Mouse (Mus musculus) MEL (cell line): ENCODE data around the gene Gm4131. TPM values are rescaled to one million over a fixed set of nuclear protein-coding genes. Genes with fewer than 3 reads are reported as not detected.

Experiments
- DNase-seq: peaks from one replicate; pipeline ENCODE4 v3.0.0; 2011; ENCODE audit warnings: low read depth, low spot score
- H3K27ac ChIP-seq: 2 replicates; pipeline ENCODE4 v1.5.1; 2012; ENCODE audit warnings: low read depth, mild to moderate bottlenecking, control low read depth, low read length, moderate library complexity; ENCODE audit not compliant: control insufficient read depth
- H3K27me3 ChIP-seq, 2 experiments: fragments of 150-350 bp in 1 of 2; sonication (generic) in 1 of 2; 2 replicates each; pipeline ENCODE4 v1.6.1; 2012; ENCODE audit warnings: low read length in 2 of 2, mild to moderate bottlenecking in 2 of 2, improper control_type of control experiment in 1 of 2, moderate library complexity in 1 of 2; ENCODE audit not compliant: insufficient read depth in 2 of 2, control insufficient read depth in 1 of 2
- H3K36me3 ChIP-seq, 2 experiments: 2 replicates each; pipeline ENCODE4 v1.6.1; 2012 to 2014; ENCODE audit warnings: low read length in 2 of 2, improper control_type of control experiment in 1 of 2, inconsistent platforms in 1 of 2, mild to moderate bottlenecking in 1 of 2; ENCODE audit not compliant: insufficient read depth in 2 of 2, control insufficient read depth in 1 of 2
- H3K4me1 ChIP-seq, 2 experiments: fragments of 150-350 bp in 1 of 2; sonication (generic) in 1 of 2; 2 replicates each; pipeline ENCODE4 v1.6.1; 2012; ENCODE audit warnings: low read length in 2 of 2, improper control_type of control experiment in 1 of 2, mild to moderate bottlenecking in 1 of 2; ENCODE audit not compliant: insufficient read depth in 2 of 2, control insufficient read depth in 1 of 2
- H3K4me3 ChIP-seq, 2 experiments: fragments of 150-350 bp in 1 of 2; sonication (generic) in 1 of 2; 2 replicates each; pipeline ENCODE4 v1.5.1; 2012; ENCODE audit warnings: low read depth in 2 of 2, low read length in 2 of 2, mild to moderate bottlenecking in 2 of 2, moderate library complexity in 2 of 2, control low read depth in 1 of 2, improper control_type of control experiment in 1 of 2; ENCODE audit not compliant: control insufficient read depth in 1 of 2, insufficient read depth in 1 of 2
- H3K79me2 ChIP-seq: 2 replicates; pipeline ENCODE4 v1.6.1; 2012; ENCODE audit warnings: mild to moderate bottlenecking, low read length, moderate library complexity; ENCODE audit not compliant: control insufficient read depth, poor library complexity, insufficient read depth
- H3K9ac ChIP-seq: 2 replicates; pipeline ENCODE4 v1.6.1; 2012; ENCODE audit warnings: low read depth, mild to moderate bottlenecking, control low read depth, low read length, moderate library complexity; ENCODE audit not compliant: control insufficient read depth, poor library complexity, severe bottlenecking
- H3K9me3 ChIP-seq: fragments of 150-350 bp; sonication (generic); replicated peaks from 2 replicates; pipeline ENCODE4 v1.6.1; 2012; ENCODE audit warnings: mild to moderate bottlenecking, low read length, improper control_type of control experiment, moderate library complexity; ENCODE audit not compliant: insufficient read depth
- CHD2 ChIP-seq: IDR thresholded peaks from 2 replicates; pipeline ENCODE4 v1.6.1; 2011; ENCODE audit warnings: low read length, improper control_type of control experiment
- ELF1 ChIP-seq: IDR thresholded peaks from 2 replicates; pipeline ENCODE4 v1.6.1; 2014; ENCODE audit warnings: low read depth, mild to moderate bottlenecking, inconsistent platforms, low read length, improper control_type of control experiment, moderate library complexity
- EP300 ChIP-seq, 2 experiments: IDR thresholded peaks; 2 replicates each; pipeline ENCODE4 v1.6.1; 2011; ENCODE audit warnings: improper control_type of control experiment in 2 of 2, low read length in 2 of 2, low read depth in 1 of 2, mild to moderate bottlenecking in 1 of 2
- ETS1 ChIP-seq: IDR thresholded peaks from 2 replicates; pipeline ENCODE4 v1.6.1; 2012; ENCODE audit warnings: low read depth, mild to moderate bottlenecking, inconsistent platforms, low read length, improper control_type of control experiment, moderate library complexity
- HCFC1 ChIP-seq: IDR thresholded peaks from 2 replicates; pipeline ENCODE4 v1.6.1; 2012; ENCODE audit warnings: low read depth, mild to moderate bottlenecking, inconsistent platforms, low read length, improper control_type of control experiment, moderate library complexity
- JUND ChIP-seq: IDR thresholded peaks from 2 replicates; pipeline ENCODE4 v1.6.1; 2011; ENCODE audit warnings: low read depth, mild to moderate bottlenecking, improper control_type of control experiment, low read length
- KAT2A ChIP-seq: conservative IDR thresholded peaks from 2 replicates; pipeline ENCODE4 v1.6.1; 2012; ENCODE audit warnings: low read depth, low read length, improper control_type of control experiment, inconsistent platforms
- MAFK ChIP-seq: IDR thresholded peaks from 2 replicates; pipeline ENCODE4 v1.6.1; 2011; ENCODE audit warnings: low read depth, mild to moderate bottlenecking, low read length, improper control_type of control experiment, borderline replicate concordance
- MAX ChIP-seq: IDR thresholded peaks from 2 replicates; pipeline ENCODE4 v1.6.1; 2011; ENCODE audit warnings: low read length, improper control_type of control experiment
- MAZ ChIP-seq: IDR thresholded peaks from 2 replicates; pipeline ENCODE4 v1.6.1; 2012; ENCODE audit warnings: low read depth, mild to moderate bottlenecking, inconsistent platforms, low read length, improper control_type of control experiment
- MYB ChIP-seq: IDR thresholded peaks from 2 replicates; pipeline ENCODE4 v1.6.1; 2011; ENCODE audit warnings: mild to moderate bottlenecking, low read depth, low read length, improper control_type of control experiment
- NELFE ChIP-seq: IDR thresholded peaks from 2 replicates; pipeline ENCODE4 v1.6.1; 2011; ENCODE audit warnings: low read depth, low read length, improper control_type of control experiment
- POLR2A ChIP-seq, 2 experiments: IDR thresholded peaks; 2 replicates each; pipeline ENCODE4 v1.6.1; 2011 to 2012; ENCODE audit warnings: low read length in 2 of 2, mild to moderate bottlenecking in 2 of 2, control low read depth in 1 of 2, improper control_type of control experiment in 1 of 2, low read depth in 1 of 2, moderate library complexity in 1 of 2; ENCODE audit not compliant: control insufficient read depth in 1 of 2, insufficient read depth in 1 of 2, poor library complexity in 1 of 2
- RCOR1 ChIP-seq: IDR thresholded peaks from 2 replicates; pipeline ENCODE4 v1.6.1; 2012; ENCODE audit warnings: low read depth, mild to moderate bottlenecking, inconsistent platforms, low read length, improper control_type of control experiment
- USF1 ChIP-seq: IDR thresholded peaks from 2 replicates; pipeline ENCODE4 v1.6.1; 2014; ENCODE audit warnings: low read depth, mild to moderate bottlenecking, inconsistent platforms, low read length, improper control_type of control experiment, moderate library complexity
- USF2 ChIP-seq, 2 experiments: IDR thresholded peaks; 2 replicates each; pipeline ENCODE4 v1.6.1; 2011 to 2012; ENCODE audit warnings: improper control_type of control experiment in 2 of 2, low read length in 2 of 2, borderline replicate concordance in 1 of 2, inconsistent platforms in 1 of 2, low read depth in 1 of 2, mild to moderate bottlenecking in 1 of 2; ENCODE audit not compliant: insufficient read depth in 1 of 2
- ZMIZ1 ChIP-seq: IDR thresholded peaks from 2 replicates; pipeline ENCODE4 v1.6.1; 2012; ENCODE audit warnings: low read depth, mild to moderate bottlenecking, inconsistent platforms, low read length, improper control_type of control experiment, moderate library complexity
- ZNF384 ChIP-seq: IDR thresholded peaks from 2 replicates; pipeline ENCODE4 v1.6.1; 2012; ENCODE audit warnings: low read depth, mild to moderate bottlenecking, inconsistent platforms, low read length, improper control_type of control experiment
- polyA plus RNA-seq, 2 experiments: library from polyadenylated mRNA; stranded (reverse) in 1 of 2; unstranded in 1 of 2; fragments of >175 nt in 1 of 2; fragments of >200 nt in 1 of 2; gene quantifications; 2 replicates each; pipeline versions ENCODE4 v1.2.1 to v1.2.4; 2012; ENCODE audit warnings: low replicate concordance in 2 of 2, low read depth in 1 of 2; ENCODE audit not compliant: insufficient read length in 2 of 2, insufficient read depth in 1 of 2, missing spikeins in 1 of 2
- total RNA-seq: library from RNA; depleted of rRNA; stranded (reverse); fragments of 300-350 nt; gene quantifications from 2 replicates; pipeline ENCODE4 v1.2.3, GENCODE M21; 2012

Gene Gm4131
- total and polyA plus RNA-seq, 3 experiments: not detected

DNA sequence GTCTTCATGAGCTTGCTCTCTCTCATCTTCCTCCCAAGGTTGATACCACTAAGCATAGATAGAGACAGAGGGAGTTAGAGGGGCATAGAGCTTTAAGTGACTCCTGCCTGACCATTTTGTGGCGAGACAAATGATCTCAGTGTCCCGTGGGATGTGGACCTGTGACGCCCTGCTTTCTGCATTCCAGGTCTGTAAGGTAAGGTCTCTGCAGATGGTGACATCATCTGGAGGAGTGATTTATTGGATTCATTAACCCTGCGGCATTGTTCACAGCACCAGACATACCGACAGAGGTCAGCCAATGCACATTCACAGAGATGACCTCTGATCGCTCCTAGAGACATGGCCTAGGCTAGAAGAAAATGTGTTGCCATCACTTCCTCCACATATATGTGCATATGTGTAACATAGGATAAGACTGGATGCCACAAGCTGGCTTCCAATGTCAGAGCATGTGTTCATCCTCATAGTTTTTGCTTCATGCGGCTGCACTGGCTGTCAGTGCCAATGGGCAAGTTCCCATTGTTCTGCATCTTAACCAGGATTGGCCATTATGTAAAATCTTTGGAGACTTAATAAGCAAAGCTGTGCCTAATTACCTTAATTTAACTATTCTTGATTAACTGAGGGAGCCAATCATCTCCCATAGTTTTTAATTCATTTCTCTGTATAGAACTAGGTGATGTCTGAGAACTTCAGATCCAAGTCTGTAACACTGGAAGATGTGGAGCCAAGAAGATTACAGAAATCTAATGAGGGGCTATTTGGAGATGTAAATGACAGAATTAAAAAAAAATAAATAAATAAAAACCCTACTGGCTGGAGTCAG lies 120.1 kb downstream of the Gm4131 start:
- no peaks in the 10 kb centered on the region for H3K36me3 ChIP-seq
- H3K9ac ChIP-seq: no peak overlapping the region
- no peaks in the 10 kb centered on the region; a peak in 1 of 4 replicates for H3K27me3 ChIP-seq
- H3K79me2 ChIP-seq: no peaks in the 10 kb centered on the region
- no peaks in the 10 kb centered on the region for H3K4me1 ChIP-seq
- DNase-seq: no peak
- H3K4me3 ChIP-seq: no peak overlapping the region
- no peak overlapping the region for H3K27ac ChIP-seq
- no peaks in the 10 kb centered on the region for H3K9me3 ChIP-seq
- TF ChIP-seq MYB (no peak), USF2 (IDR thresholded peaks at IDR 0.05; ENCODE audit: borderline replicate concordance in 1 of 2, insufficient read depth in 1 of 2, low read depth in 1 of 2, low read length in 2 of 2) (no peak), EP300 (IDR thresholded peaks at IDR 0.05; ENCODE audit: low read depth in 1 of 2, low read length in 2 of 2) (no peak), HCFC1 (no peak), JUND (no peak)

- H3K36me3 ChIP-seq: no peaks in the 10 kb centered on the region
- no peaks in the 10 kb centered on the region for H3K4me1 ChIP-seq
- H3K27me3 ChIP-seq: no peaks in the 10 kb centered on the region; a peak in 1 of 4 replicates
- TF ChIP-seq POLR2A (IDR thresholded peaks at IDR 0.05; ENCODE audit: control insufficient read depth in 1 of 2, insufficient read depth in 1 of 2, low read depth in 1 of 2, low read length in 2 of 2, poor library complexity in 1 of 2): no peak
- TF ChIP-seq ZNF384: no peak
- TF ChIP-seq MAZ: no peak
- no peak for TF ChIP-seq MAX
- no peak for TF ChIP-seq USF1
- TF ChIP-seq ETS1: no peak
- no peak for TF ChIP-seq RCOR1
- TF ChIP-seq NELFE: no peak
- no peak for TF ChIP-seq EP300 (IDR thresholded peaks at IDR 0.05; ENCODE audit: low read depth in 1 of 2, low read length in 2 of 2)
- no peak for TF ChIP-seq CHD2
- TF ChIP-seq ZMIZ1: no peak
- TF ChIP-seq ELF1: no peak
- no peak for TF ChIP-seq MAFK
- no peak for TF ChIP-seq KAT2A
- H3K9ac ChIP-seq: no peak overlapping the region
- H3K4me3 ChIP-seq: peak overlapping the region in 1 of 2 experiments; percentile 34; a peak in 2 of 4 replicates
- no peaks in the 10 kb centered on the region for H3K9me3 ChIP-seq
- no peak overlapping the region for H3K27ac ChIP-seq
- H3K79me2 ChIP-seq: no peaks in the 10 kb centered on the region
- no peak for DNase-seq
Observed at GRCm38 (mm10) chr14:62443840-62444430, 122.8 kb downstream of the Gm4131 start.
